Mouse (Mus musculus): ENCODE results near the gene Vstm2a. TPM values are rescaled to one million over a fixed set of nuclear protein-coding genes. Genes with fewer than 3 reads are reported as not detected.

Gene Vstm2a
- polyA plus RNA-seq, 1 experiment from 2014 or later, result not detected

GRCm38 (mm10) chr11:16439548-16440251 is 182.2 kb downstream of the Vstm2a start:
- 78% methylated on average over 7 of the region's 7 CpGs for WGBS
- no peaks in the 10 kb centered on the region for H3K4me1 ChIP-seq (ENCODE audit: insufficient read depth)
- ATAC-seq (ENCODE audit: insufficient read depth), result no peak

More at GRCm38 (mm10) chr11:16439548-16440251, 182.2 kb downstream of the Vstm2a start:
- no peak for DNase-seq
- Histone ChIP-seq H3K9me3 (ENCODE audit: low read depth, low read length) (no peaks in the 10 kb centered on the region), H3K9ac (no peak overlapping the region), H3K36me3 (ENCODE audit: insufficient read depth) (no peaks in the 10 kb centered on the region), H3K4me3 (ENCODE audit: low read depth, low read length) (no peak overlapping the region), H3K4me2 (no peak overlapping the region), H3K27me3 (ENCODE audit: insufficient read depth, low read length) (no peaks in the 10 kb centered on the region), H3K27ac (ENCODE audit: low read depth) (no peak overlapping the region)
- TF ChIP-seq CTCF (IDR thresholded peaks at IDR 0.05; ENCODE audit: low read depth), result no peak
